Mouse (Mus musculus): ENCODE data around the gene Cobll1.

The Cobll1 gene

DNA sequence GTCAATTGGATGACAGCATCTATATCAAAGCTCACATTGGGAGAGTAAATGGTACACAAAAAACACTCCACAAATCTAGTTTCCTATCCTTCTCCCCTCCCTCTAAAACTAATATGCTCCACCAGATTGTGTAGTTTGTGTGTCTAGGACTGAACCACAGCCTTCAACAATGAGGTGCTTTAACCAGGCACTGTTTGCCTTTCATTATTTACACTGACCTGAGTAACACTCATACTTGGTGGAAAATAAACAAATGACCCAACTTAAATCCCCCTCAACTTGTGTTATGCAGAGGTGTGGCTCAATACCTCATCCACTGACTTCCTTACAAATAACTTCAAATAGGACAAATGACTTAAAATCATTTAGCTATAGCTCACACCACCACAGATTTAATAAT lies 155.8 kb downstream of the Cobll1 start:
- DNase-seq, result no peak

DNA sequence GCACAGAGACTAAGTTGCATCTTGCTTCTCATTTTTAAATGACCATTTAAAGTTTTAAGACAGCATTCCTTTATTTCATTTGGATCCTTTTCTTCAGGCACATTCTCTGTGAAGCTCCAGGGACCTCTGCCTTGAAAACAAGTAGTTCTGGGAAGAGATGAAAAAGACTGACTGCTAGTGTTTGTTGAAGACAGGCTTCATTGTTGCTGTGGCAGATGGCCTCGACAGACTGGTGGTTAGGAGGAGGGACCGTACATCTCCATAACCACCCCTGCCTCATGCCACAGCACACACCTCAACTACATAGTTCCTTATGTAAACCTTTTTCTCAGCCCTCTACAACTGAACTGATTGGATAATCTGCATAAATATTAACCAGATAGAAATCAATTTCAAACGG lies 161.7 kb downstream of the Cobll1 start:
- no peak for DNase-seq

DNA sequence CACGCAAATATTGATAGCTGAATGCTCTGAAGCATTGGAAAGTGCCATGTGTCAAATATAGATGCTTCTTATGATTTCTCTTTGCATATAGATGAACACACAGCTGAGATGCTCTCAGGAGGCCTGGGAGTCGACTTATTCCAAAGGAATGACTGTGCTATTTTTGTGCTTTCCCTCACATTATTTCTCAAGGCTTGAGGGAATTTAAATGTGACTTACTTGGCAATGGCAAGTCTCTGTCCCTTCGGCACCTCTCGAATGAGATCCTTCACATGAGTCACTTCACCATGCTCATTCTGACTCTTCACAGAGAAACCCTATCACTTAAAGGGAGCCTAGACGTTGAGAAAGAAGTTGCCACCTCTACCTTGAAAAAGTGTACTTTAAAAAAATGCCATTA lies 163.4 kb downstream of the Cobll1 start:
- no peak for DNase-seq

DNA sequence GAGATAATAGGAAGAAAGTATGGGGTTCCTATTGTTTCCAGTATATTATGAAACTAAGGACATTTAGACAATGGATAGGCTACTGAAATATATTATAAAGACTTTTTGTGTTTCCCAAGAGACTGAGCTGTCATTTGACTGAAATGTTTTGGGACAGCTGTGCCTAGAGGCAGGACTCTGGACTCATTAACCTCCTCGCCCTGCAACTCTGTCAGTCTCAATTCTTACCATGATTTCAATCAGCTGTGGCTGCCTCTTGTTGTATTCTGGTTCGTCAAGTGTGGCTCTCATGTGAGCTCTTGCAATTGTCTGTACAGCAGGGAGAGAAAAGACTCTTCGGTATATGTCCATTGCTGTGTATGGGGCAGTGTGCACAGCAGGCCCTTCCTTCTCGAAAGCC lies 163.8 kb downstream of the Cobll1 start:
- DNase-seq, result no peak

DNA sequence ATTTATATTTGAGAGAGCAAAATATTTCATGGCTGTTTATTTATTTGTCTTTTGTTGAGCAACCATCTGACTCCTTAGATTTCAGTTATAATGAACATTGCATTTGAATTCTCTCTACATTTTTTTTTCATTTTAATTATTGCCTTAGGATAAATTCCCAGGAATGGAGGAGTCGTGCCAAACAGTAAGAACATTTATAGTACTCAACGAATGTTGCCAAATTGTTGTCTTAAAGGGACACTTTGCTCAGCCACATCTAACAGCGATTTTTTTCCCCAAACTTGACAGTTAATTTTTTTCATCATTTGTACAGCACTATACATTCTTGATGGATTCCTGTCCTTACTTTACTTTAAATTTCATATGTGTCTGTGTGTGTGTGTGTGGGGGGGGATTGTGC lies 167.0 kb downstream of the Cobll1 start:
- no peak for DNase-seq

DNA sequence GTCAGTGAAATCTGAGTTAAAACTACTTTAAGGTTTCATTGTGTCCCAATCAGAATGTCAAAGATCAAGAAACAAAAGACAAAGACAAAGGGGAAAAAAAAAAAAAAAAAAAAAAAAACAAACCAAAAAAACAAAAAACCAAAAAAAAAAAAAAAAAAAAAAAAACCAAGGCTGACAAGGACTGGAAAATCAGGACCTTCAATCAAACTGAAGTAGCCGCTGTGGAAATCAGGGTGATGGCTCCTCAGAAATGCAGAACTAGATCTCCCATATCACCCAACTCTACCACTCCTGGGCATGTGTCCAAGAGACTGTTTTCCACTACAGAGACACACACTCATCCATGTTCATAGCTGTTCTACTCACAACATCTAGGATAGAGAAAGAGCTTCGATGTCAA lies 185.4 kb downstream of the Cobll1 start:
- no peak for DNase-seq

DNA sequence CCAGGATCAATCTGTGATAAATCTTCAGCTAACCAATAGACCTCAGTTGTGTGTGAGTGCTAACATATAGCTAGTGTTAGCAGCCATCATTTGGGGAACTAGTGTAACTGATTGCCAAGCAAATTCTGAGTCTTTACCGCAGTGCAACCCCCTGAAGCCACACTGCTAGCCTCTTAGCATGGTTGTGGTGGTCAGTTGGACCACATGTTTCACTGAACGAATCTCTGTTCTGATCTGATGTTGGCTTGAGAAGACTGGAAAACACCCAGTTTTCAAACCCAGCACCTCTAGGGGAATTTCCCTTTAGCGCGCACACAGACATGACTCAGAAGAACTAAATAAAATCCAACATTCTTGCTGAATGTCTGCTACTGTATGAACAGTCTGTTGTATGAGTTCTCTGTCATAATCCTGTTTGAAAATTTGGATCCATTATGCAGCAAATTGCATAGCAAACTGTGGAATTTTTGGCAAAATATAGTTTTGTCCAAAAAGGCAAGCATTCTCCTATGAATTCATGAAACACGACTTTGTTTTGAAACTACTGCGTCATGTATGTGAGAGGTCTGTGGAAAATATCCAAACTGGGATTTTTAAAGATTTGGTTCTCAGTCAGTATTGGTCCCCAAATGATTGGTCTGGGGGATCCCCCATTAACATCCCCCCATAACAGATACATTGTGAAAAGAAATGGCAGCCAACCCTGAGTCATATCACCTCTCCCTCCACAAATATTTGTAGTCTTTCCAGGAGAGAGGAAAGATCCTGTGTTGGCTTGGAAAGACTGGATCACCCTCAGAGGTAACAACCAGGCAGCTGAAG lies 186.8 kb downstream of the Cobll1 start:
- no peak for DNase-seq

DNA sequence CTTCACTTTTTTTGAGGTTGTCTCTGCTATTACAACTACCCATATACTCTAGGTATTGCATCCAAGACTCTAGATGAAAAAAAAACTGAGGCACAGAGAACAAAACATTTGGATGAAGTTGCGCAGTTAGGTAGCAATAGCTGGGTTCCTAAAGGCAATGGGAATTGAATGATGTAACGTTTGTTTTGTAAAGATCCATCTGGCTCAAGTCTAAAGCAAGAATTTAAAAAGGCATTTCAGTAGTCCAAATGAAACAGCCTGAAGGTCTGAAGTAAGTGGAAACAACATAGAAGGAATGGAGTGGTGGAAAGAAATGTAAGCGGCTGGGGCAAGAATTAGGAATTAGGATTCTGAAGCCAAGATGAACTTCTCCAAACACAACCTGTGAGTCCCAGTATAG lies 188.4 kb downstream of the Cobll1 start:
- no peak for DNase-seq

DNA sequence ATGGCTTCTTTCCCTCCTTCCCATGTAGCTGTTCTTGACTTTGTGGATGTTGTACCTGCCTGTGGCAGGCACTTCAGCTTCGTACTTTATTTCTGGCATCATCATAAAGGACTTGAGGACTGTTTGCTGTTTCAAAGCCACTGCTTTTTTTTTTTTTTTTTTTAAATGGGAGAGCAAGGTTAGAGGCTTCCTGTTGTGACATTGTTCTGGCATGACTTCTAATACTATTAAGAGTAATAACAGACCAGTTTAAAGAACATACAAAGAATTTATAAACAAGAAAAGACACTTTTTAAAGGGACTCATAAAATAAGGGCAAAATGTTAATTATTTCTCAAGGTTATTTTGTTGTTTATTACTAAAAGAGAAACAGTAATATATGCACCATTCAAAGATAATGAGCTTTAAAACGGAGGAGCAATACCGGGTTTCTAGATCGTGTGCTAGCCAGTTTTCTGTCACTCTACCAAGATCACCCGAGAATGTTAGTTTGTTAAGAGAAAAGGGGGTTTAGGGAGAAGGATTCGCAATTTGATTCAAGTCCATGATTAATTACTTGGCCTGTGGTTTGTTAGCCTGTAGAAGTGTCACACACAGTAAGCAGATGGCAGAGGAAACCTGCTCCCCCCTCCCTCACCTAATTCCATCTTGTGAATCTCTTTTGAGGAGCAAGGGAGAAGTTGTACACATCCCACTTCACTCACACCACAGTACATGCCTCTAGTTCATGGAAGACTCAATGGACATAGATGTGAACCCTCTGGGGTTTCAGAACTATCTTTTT lies 190.8 kb downstream of the Cobll1 start:
- no peak for DNase-seq

All from cerebellum, adult 9-10 months (tissue).